Mouse (Mus musculus) testis, adult 2 months (tissue): ENCODE data around the gene Ctc1.

Source experiments
- CTCF ChIP-seq: fragments of 200-500 bp; IDR thresholded peaks from 2 replicates; pipeline ENCODE4 v1.5.1; 2012; ENCODE audit warnings: low read depth, mild to moderate bottlenecking, inconsistent platforms, low read length, moderate library complexity; ENCODE audit not compliant: control insufficient read depth, insufficient read depth, insufficient replicate concordance
- POLR2A ChIP-seq: fragments of 200-500 bp; IDR thresholded peaks from 2 replicates; pipeline ENCODE4 v1.6.1; 2012; ENCODE audit warnings: low read depth, mild to moderate bottlenecking, inconsistent platforms, low read length, moderate library complexity; ENCODE audit not compliant: control insufficient read depth

DNA sequence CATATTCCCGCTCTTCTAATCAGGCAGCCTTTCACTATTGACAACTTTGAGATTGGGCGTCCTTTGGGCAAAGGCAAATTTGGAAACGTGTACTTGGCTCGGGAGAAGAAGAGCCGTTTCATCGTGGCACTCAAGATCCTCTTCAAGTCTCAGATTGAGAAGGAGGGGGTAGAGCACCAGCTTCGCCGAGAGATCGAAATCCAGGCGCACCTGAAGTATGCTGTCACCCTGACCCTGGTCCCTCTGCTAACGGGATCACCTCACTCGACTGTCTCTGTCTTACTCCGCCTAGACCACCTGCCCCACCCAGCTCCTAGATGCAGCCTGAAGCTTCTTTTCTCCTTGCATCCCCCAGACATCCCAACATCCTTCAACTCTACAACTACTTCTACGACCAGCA, 32.4 kb downstream of the Ctc1 start:
- no peak for TF ChIP-seq POLR2A
- TF ChIP-seq CTCF = no peak
